Mouse (Mus musculus): ENCODE results near the gene Sae1. TPM values are rescaled to one million over a fixed set of nuclear protein-coding genes. Genes with fewer than 3 reads are reported as not detected.

Gene Sae1
- total and polyA plus RNA-seq, 3 experiments, result 182 to 287 TPM; not detected in 1

DNA sequence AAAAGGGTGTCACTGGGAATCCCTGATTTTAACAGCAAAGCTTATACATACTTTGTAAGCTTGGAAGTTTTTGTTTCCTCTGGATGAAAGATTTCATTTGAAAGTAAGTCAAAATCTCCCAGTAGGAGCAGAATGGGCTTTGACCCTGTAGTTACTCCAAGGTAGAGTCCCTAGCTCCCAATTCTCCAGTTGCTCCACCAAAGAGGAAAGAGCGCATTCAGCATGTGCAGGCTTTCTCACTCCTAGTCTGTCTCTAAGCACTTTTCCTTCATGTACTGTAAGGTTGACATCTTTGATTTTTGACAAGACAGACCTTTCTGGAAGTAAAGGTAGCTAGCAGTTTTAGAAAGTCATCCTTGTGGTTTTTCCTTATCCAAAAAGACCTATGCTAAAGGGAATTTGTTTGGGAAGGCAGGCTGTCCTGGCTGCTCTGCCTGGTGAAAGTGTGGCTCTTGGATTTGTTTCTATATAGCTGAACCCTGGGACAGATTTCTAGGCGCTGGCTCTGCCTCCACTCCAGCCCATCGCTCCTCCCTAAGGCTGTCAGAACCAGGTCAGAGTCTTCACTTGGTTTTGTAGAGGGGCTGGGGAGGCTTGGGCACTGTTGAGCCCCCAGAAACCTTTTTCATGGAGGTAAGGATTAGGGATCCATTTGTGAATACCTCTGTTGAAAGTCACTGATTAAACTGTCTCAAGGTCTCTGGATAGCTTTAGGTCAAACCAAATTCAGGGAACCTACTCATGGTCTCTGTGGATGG, 16.9 kb upstream of the Sae1 start:
- H3K9ac ChIP-seq (ENCODE audit: control insufficient read depth, low read depth, low read length, poor library complexity, severe bottlenecking), result peak overlapping the region; percentile 98
- peak; percentile 51; the same call in 1 of the 2 replicates for TF ChIP-seq TBP (IDR thresholded peaks at IDR 0.05; ENCODE audit: low read depth, low read length)
- no peak for TF ChIP-seq NRF1 (IDR thresholded peaks at IDR 0.05; ENCODE audit: insufficient read depth, low read depth, low read length, poor library complexity, severe bottlenecking)
- TF ChIP-seq MAX (IDR thresholded peaks at IDR 0.05; ENCODE audit: low read length), result no peak
- no peaks in the 10 kb centered on the region for H3K9me3 ChIP-seq (replicated peaks; ENCODE audit: insufficient read depth, low read length)
- peak; percentile 59 for DNase-seq (ENCODE audit: low read depth, low spot score)
- H3K4me1 ChIP-seq (ENCODE audit: control insufficient read depth in 1 of 2, insufficient read depth in 2 of 2, low read length in 2 of 2), result peaks cover 9 to 35% of the 10 kb centered on the region in 2 experiments
- H3K4me3 ChIP-seq (ENCODE audit: control insufficient read depth in 1 of 2, insufficient read depth in 1 of 2, low read depth in 2 of 2, low read length in 2 of 2), result peak overlapping the region; percentile 19 to 89; a peak in 3 of 4 replicates
- H3K27me3 ChIP-seq (ENCODE audit: control insufficient read depth in 1 of 2, insufficient read depth in 2 of 2, low read length in 2 of 2), result no peaks in the 10 kb centered on the region
- peaks cover 49% of the 10 kb centered on the region for H3K79me2 ChIP-seq (ENCODE audit: control insufficient read depth, insufficient read depth, low read length, poor library complexity)
- H3K36me3 ChIP-seq (ENCODE audit: control insufficient read depth in 1 of 2, insufficient read depth in 2 of 2, low read length in 2 of 2), result peaks cover 0 to 22% of the 10 kb centered on the region in 2 experiments; a peak in 2 of 4 replicates
- peak overlapping the region; percentile 98 for H3K27ac ChIP-seq (ENCODE audit: control insufficient read depth, low read depth, low read length)

DNA sequence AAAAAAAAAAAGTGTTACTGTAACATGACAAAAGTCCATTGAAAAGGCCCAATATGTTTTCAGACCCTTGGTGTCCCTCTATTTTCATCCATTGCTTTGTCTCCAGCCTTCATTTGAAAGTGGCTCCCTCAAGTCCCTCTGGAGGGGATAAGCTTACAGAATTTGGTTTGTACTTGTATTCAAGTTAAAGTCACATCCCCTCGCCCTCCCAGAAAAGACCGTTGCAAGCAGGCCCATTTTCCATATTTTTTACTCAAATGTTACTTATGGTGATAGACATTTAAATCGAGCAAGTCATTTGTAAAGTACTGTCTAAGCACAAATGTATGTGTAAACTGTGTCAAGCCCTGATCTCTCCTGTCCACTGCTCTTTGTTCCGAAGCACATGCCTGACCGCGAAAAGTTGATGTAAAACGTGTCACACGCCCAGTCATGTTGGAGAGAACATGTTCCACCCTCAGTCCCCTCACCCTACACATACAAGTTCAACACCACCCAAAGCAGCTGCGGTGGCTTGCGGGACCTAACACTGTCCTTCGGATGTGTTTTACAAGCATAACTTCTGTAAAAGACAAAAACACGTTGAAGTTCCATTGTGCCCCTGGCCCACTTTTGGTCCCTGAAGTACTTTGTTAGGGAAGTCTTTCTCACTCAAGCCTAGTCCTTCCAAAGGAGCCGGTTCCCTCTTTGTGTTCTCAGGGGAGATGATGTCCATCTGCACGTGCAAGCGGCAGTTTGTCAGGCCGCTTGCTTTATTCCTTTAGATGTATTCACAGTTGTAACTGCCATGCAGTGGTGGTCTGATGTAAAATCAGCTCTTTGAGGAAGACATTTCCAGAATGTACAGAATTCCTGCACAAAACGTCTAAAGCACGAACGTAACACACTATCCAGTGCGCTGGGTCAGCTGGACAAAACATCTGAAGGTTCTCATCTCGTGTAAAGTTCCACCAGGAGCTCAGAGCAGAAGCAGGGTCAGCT, 15.7 kb upstream of the Sae1 start:
- Histone ChIP-seq H3K79me2 (ENCODE audit: control insufficient read depth, insufficient read depth, low read length, poor library complexity) (peaks cover 49% of the 10 kb centered on the region), H3K9me3 (replicated peaks; ENCODE audit: insufficient read depth, low read length) (no peaks in the 10 kb centered on the region), H3K4me3 (ENCODE audit: control insufficient read depth in 1 of 2, insufficient read depth in 1 of 2, low read depth in 2 of 2, low read length in 2 of 2) (peak overlapping the region; percentile 89 to 93), H3K27me3 (ENCODE audit: control insufficient read depth in 1 of 2, insufficient read depth in 2 of 2, low read length in 2 of 2) (no peaks in the 10 kb centered on the region), H3K36me3 (ENCODE audit: control insufficient read depth in 1 of 2, insufficient read depth in 2 of 2, low read length in 2 of 2) (peaks cover 0 to 25% of the 10 kb centered on the region in 2 experiments; a peak in 2 of 4 replicates), H3K4me1 (ENCODE audit: control insufficient read depth in 1 of 2, insufficient read depth in 2 of 2, low read length in 2 of 2) (peaks cover 9 to 40% of the 10 kb centered on the region in 2 experiments), H3K27ac (ENCODE audit: control insufficient read depth, low read depth, low read length) (peak overlapping the region; percentile 96), H3K9ac (ENCODE audit: control insufficient read depth, low read depth, low read length, poor library complexity, severe bottlenecking) (peak overlapping the region; percentile 98)
- TF ChIP-seq POLR2A (IDR thresholded peaks at IDR 0.05; ENCODE audit: control insufficient read depth in 1 of 2, insufficient read depth in 1 of 2, low read depth in 1 of 2, low read length in 2 of 2, poor library complexity in 1 of 2) (peak; percentile 56 to 75; a peak in 3 of 4 replicates), TBP (IDR thresholded peaks at IDR 0.05; ENCODE audit: low read depth, low read length) (peak; percentile 68), MXI1 (IDR thresholded peaks at IDR 0.05; ENCODE audit: low read depth, low read length) (no peak), USF1 (IDR thresholded peaks at IDR 0.05; ENCODE audit: low read depth, low read length) (no peak), EP300 (IDR thresholded peaks at IDR 0.05; ENCODE audit: low read depth in 1 of 2, low read length in 2 of 2) (no peak), CHD2 (IDR thresholded peaks at IDR 0.05; ENCODE audit: low read length) (no peak), GATA1 (IDR thresholded peaks at IDR 0.05; ENCODE audit: low read depth, low read length) (no peak), ZKSCAN1 (IDR thresholded peaks at IDR 0.05; ENCODE audit: low read depth, low read length) (no peak), MYC (IDR thresholded peaks at IDR 0.05; ENCODE audit: low read depth, low read length) (no peak), E2F4 (IDR thresholded peaks at IDR 0.05; ENCODE audit: borderline replicate concordance, low read depth, low read length) (no peak), MEF2A (IDR thresholded peaks at IDR 0.05; ENCODE audit: extremely low read depth, insufficient replicate concordance, low read depth, low read length, poor library complexity, severe bottlenecking) (no peak)
- DNase-seq (ENCODE audit: low read depth, low spot score), result peak; percentile 84
